ENCODE assay signal across 13 mouse cellular contexts in genomic region chr1:154500187-154500866, GRCm38 (mm10).
DNase-seq lines count a peak whose midpoint lies in the region; ATAC-seq and TF ChIP-seq lines count a peak whose summit lies in the region.
"Had no signal": no experiment of that assay in that cellular context is flagged by ENCODE, and none has a peak within 500 bp of the region (broad histone marks: within the 10 kb centered on the region; RNA-seq: fewer than 3 reads in every experiment).

No protein-coding gene starts in this region.

- intact Hi-C loops in heart, postnatal 14 days (cut with DNase I): no loop called here

- no peaks in the 10 kb centered on the region for H3K9me3 ChIP-seq in stomach, postnatal 0 days (ENCODE audit: control insufficient read depth, low read length)
- H3K9me3 ChIP-seq: embryonic facial prominence, embryonic 13.5 days had no signal

- no peak overlapping the region for H3K27ac ChIP-seq in stomach, postnatal 0 days (replicated peaks)
- H3K27ac ChIP-seq: embryonic facial prominence, embryonic 13.5 days had no signal

- ATAC-seq in stomach, postnatal 0 days (ENCODE audit: low FRiP score, low TSS enrichment): no peak
- ATAC-seq: intestine, embryonic 16.5 days; Patski had no signal

- TF ChIP-seq EP300 in stomach, postnatal 0 days (optimal IDR thresholded peaks at IDR 0.05): no peak

- 45% methylated on average over 3 of the region's 3 CpGs for WGBS in stomach, postnatal 0 days

- H3K36me3 ChIP-seq in stomach, postnatal 0 days (ENCODE audit: control insufficient read depth, insufficient read depth, low read length): no peaks in the 10 kb centered on the region
- H3K36me3 ChIP-seq: embryonic facial prominence, embryonic 13.5 days had no signal

- no peaks in the 10 kb centered on the region for H3K27me3 ChIP-seq in stomach, postnatal 0 days (ENCODE audit: control insufficient read depth, insufficient read depth, low read length)
- H3K27me3 ChIP-seq: embryonic facial prominence, embryonic 13.5 days had no signal

- DNase-seq in cerebellum, postnatal 10 days: peak; percentile 61
- DNase-seq in frontal cortex, adult 2 months (ENCODE audit: extremely low spot score in 1 of 2, low spot score in 1 of 2): peak; percentile 56 to 58
- peak; percentile 30 to 44 for DNase-seq in left cerebral cortex, adult 18-20 months (ENCODE audit: low spot score in 2 of 2)
- DNase-seq in retina, embryonic 14.5 days (ENCODE audit: low spot score): peak; percentile 54
- no peak for DNase-seq in kidney, postnatal 4 days
- no peak for DNase-seq in heart, postnatal 14 days
- DNase-seq in stomach, postnatal 0 days (ENCODE audit: low spot score): no peak
- DNase-seq in heart, adult 18-20 months: no peak
- DNase-seq: lung, adult 18-20 months; spleen, adult 18-20 months had no signal

- no peak for TF ChIP-seq CTCF in stomach, postnatal 0 days (IDR thresholded peaks at IDR 0.05; ENCODE audit: low read depth)

- H3K4me2 ChIP-seq in stomach, postnatal 0 days (replicated peaks; ENCODE audit: low read depth): no peak overlapping the region
- H3K4me2 ChIP-seq: embryonic facial prominence, embryonic 13.5 days had no signal

- H3K9ac ChIP-seq in stomach, postnatal 0 days (ENCODE audit: low read length): no peak overlapping the region
- H3K9ac ChIP-seq: embryonic facial prominence, embryonic 13.5 days had no signal

- H3K4me1 ChIP-seq in stomach, postnatal 0 days (replicated peaks; ENCODE audit: control insufficient read depth, insufficient read depth): no peaks in the 10 kb centered on the region
- H3K4me1 ChIP-seq: embryonic facial prominence, embryonic 13.5 days had no signal

- H3K4me3 ChIP-seq in stomach, postnatal 0 days (ENCODE audit: low read depth, low read length): no peak overlapping the region
- H3K4me3 ChIP-seq: embryonic facial prominence, embryonic 13.5 days had no signal

Comparison
In these comparisons a context has a peak if more than half of its experiments do, and no peak if none do; other contexts are left out.
1. DNase-seq: peak in cerebellum, postnatal 10 days (2 of 2), frontal cortex, adult 2 months (2 of 2), left cerebral cortex, adult 18-20 months (2 of 2) and retina, embryonic 14.5 days (single experiment); none in kidney, postnatal 4 days (0 of 2), heart, postnatal 14 days (0 of 2), stomach, postnatal 0 days (single experiment) and heart, adult 18-20 months (0 of 2).